Mouse (Mus musculus): ENCODE measurements around the gene Ttc1.

Ttc1 gene

GRCm38 (mm10) chr11:43703552-43703951 is 44.3 kb downstream of the Ttc1 start:
- no peak for DNase-seq (ENCODE audit: low spot score)

DNA sequence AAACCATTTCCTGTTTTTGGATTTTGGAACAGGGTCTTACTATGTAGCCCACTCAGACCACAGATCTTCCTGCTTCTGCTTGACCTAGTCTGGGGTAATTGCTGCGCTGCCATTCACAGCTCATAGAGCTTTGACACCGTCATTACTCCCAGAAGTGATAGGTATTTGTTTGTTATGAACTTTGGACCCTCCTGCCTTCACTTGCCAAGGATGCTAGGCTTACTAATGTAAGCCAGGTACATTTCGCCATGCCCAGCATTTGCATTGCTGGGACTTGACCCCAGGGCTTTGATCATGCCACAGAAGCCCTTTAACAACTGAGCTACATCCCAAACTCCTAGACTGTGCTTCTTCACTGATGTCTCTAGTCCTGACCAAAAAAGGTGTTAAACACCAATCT is 47.5 kb downstream of the Ttc1 start:
- no peak for DNase-seq (ENCODE audit: low spot score)

DNA sequence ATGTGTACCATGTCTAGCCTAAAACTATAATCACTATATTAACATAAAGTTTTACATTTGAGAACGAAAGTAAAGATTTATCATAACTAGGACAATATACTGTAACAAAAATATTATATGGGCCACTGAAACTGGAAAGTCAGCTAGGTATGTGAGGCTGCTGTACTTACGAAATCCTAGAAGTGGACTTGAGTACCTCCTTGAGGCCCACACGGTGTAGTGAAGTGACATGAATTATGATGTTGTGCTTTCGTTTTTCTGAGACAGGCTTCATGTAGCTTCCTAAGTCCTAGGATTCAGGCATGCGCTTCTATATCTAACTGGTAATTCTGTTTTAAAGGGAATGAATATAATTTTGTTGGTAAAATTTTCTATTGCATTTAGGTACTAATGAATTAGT is 49.2 kb downstream of the Ttc1 start:
- DNase-seq (ENCODE audit: low spot score), result no peak

- DNase-seq (ENCODE audit: low spot score), result no peak
These were observed 51.2 kb downstream of the Ttc1 start for GRCm38 (mm10) chr11:43696623-43697022.

GRCm38 (mm10) chr11:43688850-43689249 is 59.0 kb downstream of the Ttc1 start:
- no peak for DNase-seq (ENCODE audit: low spot score)

GRCm38 (mm10) chr11:43682415-43683217 is 65.2 kb downstream of the Ttc1 start:
- peak; percentile 29 for DNase-seq (ENCODE audit: low spot score)

DNA sequence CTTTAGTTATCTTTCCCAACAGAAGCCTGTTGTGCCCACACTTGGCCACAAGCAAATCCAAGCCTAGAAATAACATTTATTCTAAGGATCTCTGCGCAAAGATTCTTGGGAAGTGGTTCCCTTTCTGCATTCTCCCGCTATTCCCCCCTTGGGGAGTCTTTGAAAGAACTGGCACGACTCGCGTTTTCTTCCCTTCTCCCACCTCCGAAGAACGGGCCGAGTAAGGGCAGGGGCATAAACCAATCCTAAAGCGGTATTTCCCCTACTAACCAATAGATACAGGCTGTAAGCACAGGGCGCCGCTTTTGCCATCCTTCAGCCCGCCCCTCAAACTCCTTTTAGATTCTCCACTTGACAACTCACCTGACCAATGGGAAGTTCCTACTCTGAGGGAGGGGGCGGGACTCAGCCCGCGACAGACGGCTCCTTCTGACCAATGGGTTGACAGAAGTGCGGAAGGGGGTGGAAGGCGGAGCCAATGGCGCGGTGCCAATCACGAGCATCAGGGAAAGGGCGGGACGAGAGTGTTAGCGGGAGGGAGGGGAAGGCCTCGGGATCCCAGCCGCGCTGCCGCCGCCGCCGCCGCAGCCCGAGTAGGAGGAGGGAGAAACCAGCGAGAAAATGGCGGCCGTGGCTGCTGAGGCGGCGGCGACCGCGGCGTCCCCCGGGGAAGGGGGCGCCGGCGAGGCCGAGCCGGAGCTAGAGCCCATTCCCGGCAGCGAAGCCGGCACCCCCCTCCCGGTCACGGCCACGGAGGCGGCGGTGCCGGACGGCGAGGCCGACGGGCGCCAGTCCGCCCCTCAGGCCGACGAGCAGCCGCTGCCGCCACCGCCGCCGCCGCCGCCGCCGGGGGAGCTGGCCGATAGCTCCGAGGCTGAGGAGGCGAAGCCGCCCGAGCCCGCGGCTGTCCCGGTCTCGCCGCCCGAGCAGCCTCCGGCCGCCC is 66.1 kb downstream of the Ttc1 start, which contains the start of gene Pwwp2a:
Gene Pwwp2a (plus strand): TSS at position 527 of the 943 bp plus-strand sequence.
- DNase-seq (ENCODE audit: low spot score), result peak; percentile 99

Data from ovary, postnatal 14 days (tissue).